Mouse (Mus musculus) bone marrow, adult 2 months (tissue): ENCODE data around the gene Ebi3. TPM values are rescaled to one million over a fixed set of nuclear protein-coding genes. Genes with fewer than 3 reads are reported as not detected.

Experiments
- H3K27ac ChIP-seq: fragments of 200-500 bp; 2 replicates; pipeline ENCODE4 v1.5.1; 2012; ENCODE audit warnings: low read depth, mild to moderate bottlenecking, control low read depth, inconsistent platforms, low read length; ENCODE audit not compliant: control insufficient read depth, poor library complexity, insufficient read depth
- H3K4me1 ChIP-seq: fragments of 200-500 bp; 2 replicates; pipeline ENCODE4 v1.6.1; 2011; ENCODE audit warnings: low read length; ENCODE audit not compliant: control insufficient read depth, insufficient read depth
- H3K4me3 ChIP-seq: fragments of 200-500 bp; replicated peaks from 2 replicates; pipeline ENCODE3; 2011; ENCODE audit warnings: mild to moderate bottlenecking, low read depth, low read length, control low read depth; ENCODE audit not compliant: control insufficient read depth
- CTCF ChIP-seq: fragments of 200-500 bp; IDR thresholded peaks from 2 replicates; pipeline ENCODE4 v1.5.1; 2011; ENCODE audit warnings: low read length, control low read depth; ENCODE audit not compliant: control insufficient read depth, insufficient read depth
- POLR2A ChIP-seq: fragments of 200-500 bp; IDR thresholded peaks from 2 replicates; pipeline ENCODE4 v1.6.1; 2011; ENCODE audit warnings: low read depth, mild to moderate bottlenecking, control low read depth, low read length, borderline replicate concordance; ENCODE audit not compliant: control insufficient read depth
- WGBS: fragments of 180-500 bp; shearing (Covaris S2); methylation state at CpG from one replicate; pipeline ENCODE4 v1.1.7; 2018; 5-methylcytosine and 5-hydroxymethylcytosine counted together
- polyA plus RNA-seq: library from polyadenylated mRNA; stranded (reverse); fragments of >200 nt; gene quantifications from 2 replicates; pipeline ENCODE4 v1.2.4, GENCODE M21; 2011; ENCODE audit warnings: low replicate concordance; ENCODE audit not compliant: missing spikeins, insufficient read depth, insufficient read length

The Ebi3 gene
- polyA plus RNA-seq, 1 experiment: 34.4 TPM

DNA sequence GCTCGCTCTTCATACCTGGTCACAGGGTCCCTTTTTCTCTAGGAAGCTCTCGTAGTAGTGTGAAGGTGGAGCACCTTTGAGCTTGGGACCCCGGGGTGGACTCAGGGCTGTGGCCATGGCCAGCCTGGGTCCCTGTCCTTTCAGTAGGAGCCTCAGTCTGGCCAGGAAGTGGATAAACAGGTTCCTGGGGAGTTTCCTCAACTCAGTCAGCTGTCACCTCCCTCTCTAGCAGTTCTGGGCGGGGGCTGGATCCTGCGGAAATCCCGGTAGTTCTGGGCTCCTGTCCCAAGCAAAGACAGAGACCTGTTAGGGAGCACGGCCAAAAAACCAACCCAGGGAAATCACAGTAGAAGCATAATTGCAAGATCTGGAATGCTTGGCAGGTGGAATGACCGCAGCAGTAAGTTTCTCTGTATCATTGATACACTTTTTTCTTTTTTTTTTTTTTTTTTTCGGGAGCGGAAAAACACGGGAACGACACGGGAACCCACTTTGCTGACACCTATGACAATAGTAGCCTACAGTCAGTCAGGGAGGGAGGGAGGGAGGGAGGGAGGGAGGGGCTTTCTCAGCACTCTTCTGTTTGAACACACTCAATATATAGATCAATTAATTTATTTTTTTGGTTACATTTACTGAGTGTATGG lies 53.1 kb downstream of the Ebi3 start, which contains the start of the genes Stap2 and Mpnd:
TSS of gene Stap2 (minus strand) at position 170 of the 647 bp plus-strand sequence.
TSS of gene Mpnd (plus strand) at position 297 of the 647 bp plus-strand sequence.
- TF ChIP-seq POLR2A: no peak
- TF ChIP-seq CTCF: no peak
- whole genome bisulfite sequencing: 37% methylated on average over 13 of the region's 13 CpGs
- Histone ChIP-seq H3K4me3 (no peak within 1 kb of the TSS), H3K4me1 (peaks cover 4% of the 10 kb centered on the region; the same call in 1 of the 2 replicates), H3K27ac (no peak within 1 kb of the TSS)

Other genes starting within 250 kb of the Ebi3 start
- 7.9 and 16.0 TPM in 2 replicates for gene Pot1b, start 240.0 kb upstream of the Ebi3 start, polyA plus RNA-seq
- 1.3 TPM in 2 replicates for gene Adgre4, start 202.7 kb upstream of the Ebi3 start, polyA plus RNA-seq
- not detected in 2 replicates for gene Zfp119a, start 73.7 kb upstream of the Ebi3 start, polyA plus RNA-seq
- 4.0 and 8.3 TPM in 2 replicates for gene Zfp959, start 60.5 kb upstream of the Ebi3 start, polyA plus RNA-seq
- 1.4 TPM in 1 of 2 replicates, not detected in the other for gene Zfp119b, start 3.1 kb upstream of the Ebi3 start, polyA plus RNA-seq
- gene Yju2, start 6.5 kb downstream of the Ebi3 start, polyA plus RNA-seq: 9.3 and 12.3 TPM in 2 replicates
- gene Shd, start 17.8 kb downstream of the Ebi3 start, polyA plus RNA-seq: 1.6 TPM in 1 of 2 replicates, not detected in the other
- gene Fsd1, start 33.9 kb downstream of the Ebi3 start, polyA plus RNA-seq: not detected in 2 replicates
- gene Stap2, start 52.9 kb downstream of the Ebi3 start, polyA plus RNA-seq: 3.9 and 10.6 TPM in 2 replicates
- gene Mpnd, start 53.1 kb downstream of the Ebi3 start, polyA plus RNA-seq: 13.1 and 47.7 TPM in 2 replicates
- 39.9 and 55.5 TPM in 2 replicates for gene Sh3gl1, start 84.0 kb downstream of the Ebi3 start, polyA plus RNA-seq
- 55.8 and 73.6 TPM in 2 replicates for gene Chaf1a, start 87.8 kb downstream of the Ebi3 start, polyA plus RNA-seq
- gene Ubxn6, start 122.4 kb downstream of the Ebi3 start, polyA plus RNA-seq: 17.7 and 41.7 TPM in 2 replicates
- 62.0 and 145 TPM in 2 replicates for gene Hdgfl2, start 127.0 kb downstream of the Ebi3 start, polyA plus RNA-seq
- gene Plin4, start 157.2 kb downstream of the Ebi3 start, polyA plus RNA-seq: 0.52 and 3.4 TPM in 2 replicates
- not detected in 2 replicates for gene Plin5, start 165.0 kb downstream of the Ebi3 start, polyA plus RNA-seq
- 22.7 and 50.0 TPM in 2 replicates for gene Lrg1, start 169.4 kb downstream of the Ebi3 start, polyA plus RNA-seq
- 3.2 and 3.9 TPM in 2 replicates for gene Sema6b, start 187.7 kb downstream of the Ebi3 start, polyA plus RNA-seq
- gene Tnfaip8l1, start 209.8 kb downstream of the Ebi3 start, polyA plus RNA-seq: 0.63 and 1.7 TPM in 2 replicates
- 12.5 and 25.9 TPM in 2 replicates for gene Mydgf, start 231.3 kb downstream of the Ebi3 start, polyA plus RNA-seq